Mouse (Mus musculus) CH12.LX (cell line): ENCODE results near the gene Rad23a. TPM values are rescaled to one million over a fixed set of nuclear protein-coding genes. Genes with fewer than 3 reads are reported as not detected.

Experiments used
- DNase-seq: peaks from one replicate; pipeline ENCODE4 v3.0.0-alpha.2; 2013; ENCODE audit errors: extremely low read depth
- H3K27ac ChIP-seq: 2 replicates; pipeline ENCODE4 v1.5.1; 2012; ENCODE audit warnings: low read depth, mild to moderate bottlenecking, control low read depth, moderate library complexity; ENCODE audit not compliant: insufficient read depth
- H3K27me3 ChIP-seq: replicated peaks from 2 replicates; pipeline ENCODE3; 2012; ENCODE audit warnings: inconsistent platforms
- H3K36me3 ChIP-seq, 2 experiments: replicated peaks in 1 of 2; 2 replicates each; pipeline versions ENCODE3 to v1.6.1; 2012; ENCODE audit warnings: inconsistent platforms in 1 of 2, low read length in 1 of 2, mild to moderate bottlenecking in 1 of 2, mixed read lengths in 1 of 2, moderate library complexity in 1 of 2; ENCODE audit not compliant: control insufficient read depth in 1 of 2, insufficient read depth in 1 of 2
- H3K4me1 ChIP-seq, 2 experiments: 2 replicates each; pipeline ENCODE4 v1.6.1; 2012; ENCODE audit warnings: inconsistent platforms in 1 of 2, moderate library complexity in 1 of 2; ENCODE audit not compliant: insufficient read depth in 2 of 2, control insufficient read depth in 1 of 2
- H3K4me2 ChIP-seq: 2 replicates; pipeline ENCODE4 v1.6.1; 2012; ENCODE audit warnings: low read depth, mild to moderate bottlenecking, control low read depth; ENCODE audit not compliant: poor library complexity, insufficient read depth, severe bottlenecking
- H3K4me3 ChIP-seq, 3 experiments: fragments of 150-350 bp in 1 of 3; sonication (generic) in 1 of 3; replicated peaks in 1 of 3; 2 replicates each; pipeline versions ENCODE3 to v1.5.1; 2011 to 2012; ENCODE audit warnings: low read depth in 2 of 3, low read length in 2 of 3, mild to moderate bottlenecking in 2 of 3, moderate library complexity in 2 of 3, control low read depth in 1 of 3, improper control_type of control experiment in 1 of 3, inconsistent platforms in 1 of 3, mixed read lengths in 1 of 3; ENCODE audit not compliant: poor library complexity in 1 of 3
- H3K79me2 ChIP-seq: replicated peaks from 2 replicates; pipeline ENCODE4 v1.6.1; 2012; ENCODE audit warnings: mild to moderate bottlenecking, moderate library complexity; ENCODE audit not compliant: control insufficient read depth, poor library complexity, insufficient read depth, severe bottlenecking; ENCODE audit errors: extremely low read depth
- H3K9ac ChIP-seq: 2 replicates; pipeline ENCODE4 v1.6.1; 2012; ENCODE audit warnings: low read depth, mild to moderate bottlenecking, control low read depth, moderate library complexity; ENCODE audit not compliant: insufficient read depth
- H3K9me3 ChIP-seq: replicated peaks from 2 replicates; pipeline ENCODE3; 2012; ENCODE audit warnings: low read length, inconsistent platforms, mixed read lengths
- BHLHE40 ChIP-seq: IDR thresholded peaks from 2 replicates; pipeline ENCODE4 v1.6.1; 2011; ENCODE audit warnings: mild to moderate bottlenecking, low read depth, low read length, improper control_type of control experiment
- CHD2 ChIP-seq: IDR thresholded peaks from 2 replicates; pipeline ENCODE4 v1.6.1; 2011; ENCODE audit warnings: low read length, improper control_type of control experiment
- E2F4 ChIP-seq: IDR thresholded peaks from 2 replicates; pipeline ENCODE4 v1.6.1; 2011; ENCODE audit warnings: low read depth, low read length, improper control_type of control experiment; ENCODE audit not compliant: insufficient replicate concordance
- ELF1 ChIP-seq: IDR thresholded peaks from 2 replicates; pipeline ENCODE4 v1.6.1; 2014; ENCODE audit warnings: low read depth, mild to moderate bottlenecking, inconsistent platforms, low read length, improper control_type of control experiment
- EP300 ChIP-seq: IDR thresholded peaks from 2 replicates; pipeline ENCODE4 v1.6.1; 2011; ENCODE audit warnings: low read length, improper control_type of control experiment
- GABPA ChIP-seq: IDR thresholded peaks from 2 replicates; pipeline ENCODE4 v1.6.1; 2012; ENCODE audit warnings: low read depth, low read length, improper control_type of control experiment, inconsistent platforms; ENCODE audit not compliant: insufficient replicate concordance
- HCFC1 ChIP-seq: IDR thresholded peaks from 2 replicates; pipeline ENCODE4 v1.6.1; 2012; ENCODE audit warnings: low read depth, mild to moderate bottlenecking, inconsistent platforms, low read length, improper control_type of control experiment
- MAX ChIP-seq: IDR thresholded peaks from 2 replicates; pipeline ENCODE4 v1.6.1; 2011; ENCODE audit warnings: low read length, improper control_type of control experiment
- MXI1 ChIP-seq: IDR thresholded peaks from 2 replicates; pipeline ENCODE4 v1.6.1; 2011; ENCODE audit warnings: mild to moderate bottlenecking, low read depth, low read length, improper control_type of control experiment
- MYC ChIP-seq: IDR thresholded peaks from 2 replicates; pipeline ENCODE4 v1.6.1; 2011; ENCODE audit warnings: low read depth, mild to moderate bottlenecking, improper control_type of control experiment, low read length
- NRF1 ChIP-seq: IDR thresholded peaks from 2 replicates; pipeline ENCODE4 v1.6.1; 2014; ENCODE audit warnings: low read depth, mild to moderate bottlenecking, inconsistent platforms, low read length, improper control_type of control experiment, moderate library complexity
- POLR2A ChIP-seq: IDR thresholded peaks from 2 replicates; pipeline ENCODE4 v1.6.1; 2011; ENCODE audit warnings: low read depth, mild to moderate bottlenecking, improper control_type of control experiment, low read length
- RCOR1 ChIP-seq: conservative IDR thresholded peaks from 2 replicates; pipeline ENCODE4 v1.6.1; 2012; ENCODE audit warnings: low read depth, mild to moderate bottlenecking, inconsistent platforms, low read length, improper control_type of control experiment
- TBP ChIP-seq: conservative IDR thresholded peaks from 2 replicates; pipeline ENCODE4 v1.6.1; 2011; ENCODE audit warnings: low read depth, low read length, improper control_type of control experiment
- USF2 ChIP-seq: conservative IDR thresholded peaks from 2 replicates; pipeline ENCODE4 v1.6.1; 2011; ENCODE audit warnings: low read depth, low read length, improper control_type of control experiment
- ZC3H11A ChIP-seq: IDR thresholded peaks from 2 replicates; pipeline ENCODE4 v1.6.1; 2012; ENCODE audit warnings: low read depth, mild to moderate bottlenecking, inconsistent platforms, low read length, improper control_type of control experiment
- ZKSCAN1 ChIP-seq: IDR thresholded peaks from 2 replicates; pipeline ENCODE4 v1.6.1; 2012; ENCODE audit warnings: low read depth, inconsistent platforms, low read length, improper control_type of control experiment, borderline replicate concordance
- ZMIZ1 ChIP-seq: IDR thresholded peaks from 2 replicates; pipeline ENCODE4 v1.6.1; 2012; ENCODE audit warnings: low read depth, mild to moderate bottlenecking, inconsistent platforms, low read length, improper control_type of control experiment
- dilution Hi-C: fragments of 300-500 bp; cut with MboI; formaldehyde crosslinking; loops from 2 replicates; pipeline ENCODE4 v1.14.3; 2020; ENCODE audit warnings: low sequenced_read_pairs; ENCODE audit not compliant: extremely low pct_unique_long_range_greater_than_20kb, extremely low pct_ligation_motif_present
- in situ Hi-C: fragments of 300-500 bp; cut with MboI; formaldehyde crosslinking; loops from 3 replicates; pipeline ENCODE4 v1.14.3; 2019; ENCODE audit warnings: low sequenced_read_pairs, low pct_ligation_motif_present, low pct_unique_long_range_greater_than_20kb, mixed read lengths
- polyA plus RNA-seq: library from polyadenylated mRNA; unstranded; fragments of >175 nt; gene quantifications from 2 replicates; pipeline ENCODE4 v1.2.1, GENCODE M21; 2012; ENCODE audit warnings: low read depth; ENCODE audit not compliant: insufficient read length
- total RNA-seq, 2 experiments: library from RNA; depleted of rRNA; stranded (reverse); fragments of 300-350 nt in 1 of 2; fragments of >200 nt in 1 of 2; gene quantifications; 2 replicates each; pipeline ENCODE4 v1.2.3; 2012 to 2014

Gene Rad23a
- total and polyA plus RNA-seq, 3 experiments, result 66.5 to 135 (median 115) TPM

- Histone ChIP-seq H3K4me2 (peak overlapping the region; percentile 94), H3K4me3 (peak overlapping the region; percentile 78 to 85 (median 83)), H3K36me3 (peaks cover 72 to 81% of the 10 kb centered on the region in 2 experiments), H3K9me3 (no peaks in the 10 kb centered on the region), H3K79me2 (peaks cover 29% of the 10 kb centered on the region), H3K9ac (peak overlapping the region; percentile 87), H3K27ac (no peak overlapping the region; the same call in 1 of the 2 replicates), H3K27me3 (no peaks in the 10 kb centered on the region), H3K4me1 (peaks cover 10 to 78% of the 10 kb centered on the region in 2 experiments)
- dilution Hi-C loops, result no loop called here
- no peak for DNase-seq
- in situ Hi-C loops, result no loop called here
- TF ChIP-seq EP300 (no peak), POLR2A (no peak), ZC3H11A (no peak), HCFC1 (no peak), GABPA (no peak), BHLHE40 (no peak), CHD2 (no peak), RCOR1 (no peak), TBP (no peak), ZMIZ1 (no peak), MAX (no peak), MXI1 (no peak), NRF1 (no peak)
These were observed 1.1 kb downstream of the Rad23a start for GRCm38 (mm10) chr8:84839411-84839810.

GRCm38 (mm10) chr8:84838513-84838912, 2.0 kb downstream of the Rad23a start:
- Histone ChIP-seq H3K27me3 (no peaks in the 10 kb centered on the region), H3K4me2 (no peak overlapping the region), H3K4me1 (peaks cover 8 to 78% of the 10 kb centered on the region in 2 experiments; a peak in 3 of 4 replicates), H3K9me3 (no peaks in the 10 kb centered on the region), H3K9ac (no peak overlapping the region), H3K4me3 (no peak overlapping the region), H3K79me2 (peaks cover 27% of the 10 kb centered on the region), H3K27ac (no peak overlapping the region), H3K36me3 (peaks cover 70 to 81% of the 10 kb centered on the region in 2 experiments)
- in situ Hi-C loops (no loop called here), dilution Hi-C loops (no loop called here)
- DNase-seq, result no peak
- TF ChIP-seq MYC, result no peak
- TF ChIP-seq E2F4, result no peak
- TF ChIP-seq USF2, result no peak
- TF ChIP-seq ZKSCAN1, result no peak
- no peak for TF ChIP-seq ELF1
